Mouse (Mus musculus) forebrain, embryonic 16.5 days (tissue): ENCODE data around the gene Ldlrap1. TPM values are rescaled to one million over a fixed set of nuclear protein-coding genes. Genes with fewer than 3 reads are reported as not detected.

Experiments used
- ATAC-seq: fragments of 200-750 bp; cut with Nextera tagmentation; 2 replicates; pipeline ENCODE4 v1.8.0; 2017; ENCODE audit warnings: mild to moderate bottlenecking, moderate library complexity
- H3K27ac ChIP-seq: fragments of 300-500 bp; sonication (generic); 2 replicates; pipeline ENCODE4 v1.5.1; 2014; ENCODE audit warnings: low read length, control low read depth
- H3K27me3 ChIP-seq: fragments of 300-500 bp; sonication (generic); replicated peaks from 2 replicates; pipeline ENCODE4 v1.6.1; 2014; ENCODE audit warnings: low read length; ENCODE audit not compliant: control insufficient read depth, insufficient read depth
- H3K36me3 ChIP-seq: fragments of 300-500 bp; sonication (generic); 2 replicates; pipeline ENCODE4 v1.6.1; 2014; ENCODE audit not compliant: control insufficient read depth, insufficient read depth
- H3K4me1 ChIP-seq: fragments of 300-500 bp; sonication (generic); replicated peaks from 2 replicates; pipeline ENCODE4 v1.6.1; 2014; ENCODE audit warnings: low read length; ENCODE audit not compliant: control insufficient read depth, insufficient read depth
- H3K4me2 ChIP-seq: fragments of 300-500 bp; sonication (generic); 2 replicates; pipeline ENCODE4 v1.6.1; 2014; ENCODE audit warnings: mild to moderate bottlenecking, low read length, control low read depth
- H3K4me3 ChIP-seq: fragments of 300-500 bp; sonication (generic); replicated peaks from 2 replicates; pipeline ENCODE4 v1.5.1; 2014; ENCODE audit warnings: mild to moderate bottlenecking, low read length, control low read depth
- H3K9ac ChIP-seq: fragments of 300-500 bp; sonication (generic); replicated peaks from 2 replicates; pipeline ENCODE4 v1.6.1; 2014; ENCODE audit warnings: low read depth, low read length, control low read depth
- H3K9me3 ChIP-seq: fragments of 300-500 bp; sonication (generic); 2 replicates; pipeline ENCODE4 v1.6.1; 2016; ENCODE audit warnings: low read length; ENCODE audit not compliant: control insufficient read depth
- WGBS: fragments of 180-500 bp; shearing (Covaris S2); extraction: QIAGEN DNeasy Blood & Tissue Kit; methylation state at CpG from one replicate; pipeline ENCODE4 v1.1.7; 2014; 5-methylcytosine and 5-hydroxymethylcytosine counted together
- polyA plus RNA-seq: library from polyadenylated mRNA; unstranded; fragments of >200 nt; fragmentation: Nextera tagmentation; extraction: Ambion mirVana; gene quantifications from 2 replicates; pipeline ENCODE4 v1.2.1, GENCODE M21; 2015

Gene Ldlrap1
- polyA plus RNA-seq, 1 experiment from 2014 or later: 2.9 TPM

GRCm38 (mm10) chr4:134733371-134733770 is 34.5 kb downstream of the Ldlrap1 start:
- no peaks in the 10 kb centered on the region for H3K36me3 ChIP-seq
- H3K4me1 ChIP-seq: peaks cover 14% of the 10 kb centered on the region
- no peak overlapping the region for H3K27ac ChIP-seq
- no peaks in the 10 kb centered on the region for H3K27me3 ChIP-seq
- H3K4me3 ChIP-seq: no peak overlapping the region
- H3K9me3 ChIP-seq: no peaks in the 10 kb centered on the region
- 44% methylated on average over 9 of the region's 9 CpGs for WGBS
- no peak overlapping the region for H3K4me2 ChIP-seq
- ATAC-seq: no peak
- no peak overlapping the region for H3K9ac ChIP-seq

GRCm38 (mm10) chr4:134730106-134730505 is 37.7 kb downstream of the Ldlrap1 start:
- no peak overlapping the region for H3K4me2 ChIP-seq
- ATAC-seq: peak; percentile 77
- no peak overlapping the region for H3K4me3 ChIP-seq
- no peak overlapping the region for H3K27ac ChIP-seq
- H3K9me3 ChIP-seq: no peaks in the 10 kb centered on the region
- H3K4me1 ChIP-seq: peaks cover 6% of the 10 kb centered on the region
- H3K27me3 ChIP-seq: no peaks in the 10 kb centered on the region
- H3K36me3 ChIP-seq: no peaks in the 10 kb centered on the region
- WGBS: 3% methylated on average over 8 of the region's 8 CpGs
- no peak overlapping the region for H3K9ac ChIP-seq

GRCm38 (mm10) chr4:134725735-134726345 is 42.0 kb downstream of the Ldlrap1 start:
- Histone ChIP-seq H3K36me3 (no peaks in the 10 kb centered on the region), H3K4me3 (no peak overlapping the region), H3K4me2 (no peak overlapping the region), H3K27ac (no peak overlapping the region), H3K9me3 (no peaks in the 10 kb centered on the region), H3K9ac (no peak overlapping the region), H3K4me1 (peaks cover 6% of the 10 kb centered on the region), H3K27me3 (no peaks in the 10 kb centered on the region)
- ATAC-seq: no peak
- 67% methylated on average over 13 of the region's 13 CpGs for WGBS

GRCm38 (mm10) chr4:134724974-134725373 is 42.9 kb downstream of the Ldlrap1 start:
- Histone ChIP-seq H3K4me3 (no peak overlapping the region), H3K27ac (no peak overlapping the region), H3K36me3 (no peaks in the 10 kb centered on the region), H3K9ac (no peak overlapping the region), H3K27me3 (no peaks in the 10 kb centered on the region), H3K9me3 (no peaks in the 10 kb centered on the region), H3K4me2 (no peak overlapping the region), H3K4me1 (no peaks in the 10 kb centered on the region)
- no peak for ATAC-seq
- WGBS: 73% methylated on average over 4 of the region's 4 CpGs

- Histone ChIP-seq H3K9me3 (no peaks in the 10 kb centered on the region), H3K27me3 (no peaks in the 10 kb centered on the region)
- WGBS: 53% methylated on average over 3 of the region's 3 CpGs
These were observed 44.6 kb downstream of the Ldlrap1 start for GRCm38 (mm10) chr4:134723251-134723650.

GRCm38 (mm10) chr4:134721076-134721475 is 46.7 kb downstream of the Ldlrap1 start:
- WGBS: 89% methylated on average over 6 of the region's 6 CpGs
- no peak overlapping the region for H3K27ac ChIP-seq
- ATAC-seq: no peak

More at GRCm38 (mm10) chr4:134723251-134723650, 44.6 kb downstream of the Ldlrap1 start:
- Histone ChIP-seq H3K4me3 (no peak overlapping the region), H3K9ac (no peak overlapping the region), H3K4me1 (no peaks in the 10 kb centered on the region), H3K4me2 (no peak overlapping the region), H3K27ac (no peak overlapping the region), H3K36me3 (no peaks in the 10 kb centered on the region)
- no peak for ATAC-seq

GRCm38 (mm10) chr4:134720371-134720770 is 47.5 kb downstream of the Ldlrap1 start:
- H3K27ac ChIP-seq: no peak overlapping the region
- H3K9ac ChIP-seq: no peak overlapping the region
- H3K36me3 ChIP-seq: no peaks in the 10 kb centered on the region
- H3K4me2 ChIP-seq: no peak overlapping the region
- ATAC-seq: no peak
- no peak overlapping the region for H3K4me3 ChIP-seq
- 64% methylated on average over 3 of the region's 3 CpGs for WGBS
- H3K9me3 ChIP-seq: no peaks in the 10 kb centered on the region
- H3K4me1 ChIP-seq: no peaks in the 10 kb centered on the region
- H3K27me3 ChIP-seq: no peaks in the 10 kb centered on the region

More at GRCm38 (mm10) chr4:134721076-134721475, 46.7 kb downstream of the Ldlrap1 start:
- no peak overlapping the region for H3K4me3 ChIP-seq
- no peak overlapping the region for H3K9ac ChIP-seq
- H3K9me3 ChIP-seq: no peaks in the 10 kb centered on the region
- H3K27me3 ChIP-seq: no peaks in the 10 kb centered on the region
- H3K4me1 ChIP-seq: no peaks in the 10 kb centered on the region
- H3K4me2 ChIP-seq: no peak overlapping the region
- H3K36me3 ChIP-seq: no peaks in the 10 kb centered on the region

GRCm38 (mm10) chr4:134719489-134719888 is 48.3 kb downstream of the Ldlrap1 start:
- no peak overlapping the region for H3K4me2 ChIP-seq
- no peak overlapping the region for H3K4me3 ChIP-seq
- H3K27ac ChIP-seq: no peak overlapping the region
- no peak overlapping the region for H3K9ac ChIP-seq
- WGBS: 84% methylated on average over 8 of the region's 8 CpGs
- H3K4me1 ChIP-seq: no peaks in the 10 kb centered on the region
- no peaks in the 10 kb centered on the region for H3K9me3 ChIP-seq
- ATAC-seq: no peak
- H3K27me3 ChIP-seq: no peaks in the 10 kb centered on the region
- no peaks in the 10 kb centered on the region for H3K36me3 ChIP-seq

GRCm38 (mm10) chr4:134713937-134714336 is 53.9 kb downstream of the Ldlrap1 start:
- peak; percentile 92 for ATAC-seq
- no peaks in the 10 kb centered on the region for H3K9me3 ChIP-seq
- 4% methylated on average over 8 of the region's 8 CpGs for WGBS
- H3K9ac ChIP-seq: peak overlapping the region; percentile 10; the same call in 1 of the 2 replicates
- H3K4me1 ChIP-seq: peaks cover 5% of the 10 kb centered on the region; the same call in 1 of the 2 replicates
- H3K27me3 ChIP-seq: no peaks in the 10 kb centered on the region
- peak overlapping the region; percentile 6; the same call in 1 of the 2 replicates for H3K4me2 ChIP-seq
- no peaks in the 10 kb centered on the region for H3K36me3 ChIP-seq
- H3K27ac ChIP-seq: no peak overlapping the region
- H3K4me3 ChIP-seq: no peak overlapping the region
